Mouse (Mus musculus) liver, embryonic 14.5 days (tissue): ENCODE data around the gene Asb8. TPM values are rescaled to one million over a fixed set of nuclear protein-coding genes. Genes with fewer than 3 reads are reported as not detected.
A peak's percentile ranks its signal among the peaks of the same experiment; 100 is the strongest.

Experiments used
- ATAC-seq: fragments of 200-750 bp; cut with Nextera tagmentation; 2 replicates; pipeline ENCODE4 v1.8.0; 2017; ENCODE audit warnings: moderate number of reproducible peaks, mild to moderate bottlenecking, moderate library complexity; ENCODE audit not compliant: insufficient read depth
- DNase-seq, 3 experiments: peaks; one replicate each; pipeline ENCODE4 v3.0.0-alpha.2; 2012 to 2013; ENCODE audit warnings: low read depth in 3 of 3, low spot score in 3 of 3
- H3K27ac ChIP-seq: fragments of 300-500 bp; sonication (generic); 2 replicates; pipeline ENCODE4 v1.5.1; 2014; ENCODE audit warnings: moderate library complexity, mild to moderate bottlenecking, control low read depth, inconsistent platforms
- H3K27me3 ChIP-seq: fragments of 300-500 bp; sonication (generic); 2 replicates; pipeline ENCODE4 v1.6.1; 2014; ENCODE audit warnings: mild to moderate bottlenecking, low read length, moderate library complexity; ENCODE audit not compliant: control insufficient read depth, insufficient read depth
- H3K36me3 ChIP-seq: fragments of 300-500 bp; sonication (generic); replicated peaks from 2 replicates; pipeline ENCODE4 v1.6.1; 2014; ENCODE audit warnings: low read depth; ENCODE audit not compliant: control insufficient read depth, insufficient read depth
- H3K4me1 ChIP-seq, 2 experiments: fragments of 200-500 bp in 1 of 2; fragments of 300-500 bp in 1 of 2; sonication (generic) in 1 of 2; replicated peaks; 2 replicates each; pipeline ENCODE4 v1.6.1; 2012 to 2014; ENCODE audit warnings: antibody characterized with exemption in 1 of 2, inconsistent platforms in 1 of 2, low read length in 1 of 2; ENCODE audit not compliant: control insufficient read depth in 2 of 2, insufficient read depth in 2 of 2
- H3K4me2 ChIP-seq: fragments of 300-500 bp; sonication (generic); 2 replicates; pipeline ENCODE4 v1.6.1; 2014; ENCODE audit warnings: low read depth, mild to moderate bottlenecking, control low read depth, moderate library complexity
- H3K4me3 ChIP-seq, 2 experiments: fragments of 200-500 bp in 1 of 2; fragments of 300-500 bp in 1 of 2; sonication (generic) in 1 of 2; 2 replicates each; pipeline ENCODE4 v1.5.1; 2012 to 2014; ENCODE audit warnings: low read depth in 2 of 2, low read length in 2 of 2, mild to moderate bottlenecking in 2 of 2, control low read depth in 1 of 2, inconsistent platforms in 1 of 2, moderate library complexity in 1 of 2; ENCODE audit not compliant: insufficient read depth in 1 of 2
- H3K9ac ChIP-seq: fragments of 300-500 bp; sonication (generic); replicated peaks from 2 replicates; pipeline ENCODE4 v1.6.1; 2014; ENCODE audit warnings: mild to moderate bottlenecking, control low read depth, moderate library complexity
- H3K9me3 ChIP-seq: fragments of 300-500 bp; sonication (generic); 2 replicates; pipeline ENCODE4 v1.6.1; 2016; ENCODE audit warnings: low read length, mixed read lengths; ENCODE audit not compliant: control insufficient read depth
- CTCF ChIP-seq: IDR thresholded peaks from 2 replicates; pipeline ENCODE4 v1.5.1; 2016; ENCODE audit warnings: antibody characterized with exemption, low read depth, control low read depth
- EP300 ChIP-seq: IDR thresholded peaks from 2 replicates; pipeline ENCODE4 v1.6.1; 2016; ENCODE audit warnings: antibody characterized with exemption, low read depth
- WGBS: fragments of 180-500 bp; shearing (Covaris S2); extraction: QIAGEN DNeasy Blood & Tissue Kit; methylation state at CpG from one replicate; pipeline ENCODE4 v1.1.7; 2014; ENCODE audit not compliant: insufficient replicate concordance; 5-methylcytosine and 5-hydroxymethylcytosine counted together
- polyA plus RNA-seq, 2 experiments: library from polyadenylated mRNA; depleted of rRNA in 1 of 2; stranded (reverse) in 1 of 2; unstranded in 1 of 2; fragments of >200 nt; fragmentation: Nextera tagmentation in 1 of 2; extraction: Ambion mirVana in 1 of 2; gene quantifications; 2 replicates each; pipeline versions ENCODE4 v1.2.1 to v1.2.3; 2012 to 2014

Gene Asb8
- polyA plus RNA-seq, 2 experiments = 15.1 to 22.4 TPM

DNA sequence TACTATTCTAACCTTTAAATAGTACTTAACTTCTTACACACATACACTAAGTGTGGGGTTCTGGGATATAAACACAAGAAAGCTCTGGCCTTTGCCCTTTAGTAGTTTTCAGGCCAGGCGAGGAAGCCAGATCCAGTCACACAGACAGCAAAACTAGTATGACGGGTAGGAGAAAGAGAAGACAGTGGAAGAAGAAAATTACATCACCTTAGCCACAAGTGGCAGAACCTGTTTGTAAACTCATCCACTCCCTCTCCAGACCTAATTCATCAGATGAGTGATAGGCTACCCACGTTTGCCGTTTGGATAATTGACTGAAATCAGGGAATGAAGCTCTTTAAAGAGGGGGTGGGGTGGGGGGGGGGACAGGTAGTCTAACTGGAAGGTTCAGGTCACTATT lies 73.6 kb downstream of the Asb8 start:
- H3K9me3 ChIP-seq = no peaks in the 10 kb centered on the region
- H3K36me3 ChIP-seq = peaks cover 10% of the 10 kb centered on the region
- TF ChIP-seq CTCF = no peak
- no peak for TF ChIP-seq EP300
- H3K4me2 ChIP-seq = peak overlapping the region; percentile 81
- peak overlapping the region; percentile 82 to 87 for H3K4me3 ChIP-seq
- peak overlapping the region; percentile 98 for H3K9ac ChIP-seq
- DNase-seq (no peak), ATAC-seq (no peak)
- WGBS = 18% methylated on average over 4 of the region's 4 CpGs
- no peaks in the 10 kb centered on the region for H3K27me3 ChIP-seq
- H3K4me1 ChIP-seq = peaks cover 0 to 2% of the 10 kb centered on the region in 2 experiments; a peak in 2 of 4 replicates
- peak overlapping the region; percentile 87 for H3K27ac ChIP-seq

DNA sequence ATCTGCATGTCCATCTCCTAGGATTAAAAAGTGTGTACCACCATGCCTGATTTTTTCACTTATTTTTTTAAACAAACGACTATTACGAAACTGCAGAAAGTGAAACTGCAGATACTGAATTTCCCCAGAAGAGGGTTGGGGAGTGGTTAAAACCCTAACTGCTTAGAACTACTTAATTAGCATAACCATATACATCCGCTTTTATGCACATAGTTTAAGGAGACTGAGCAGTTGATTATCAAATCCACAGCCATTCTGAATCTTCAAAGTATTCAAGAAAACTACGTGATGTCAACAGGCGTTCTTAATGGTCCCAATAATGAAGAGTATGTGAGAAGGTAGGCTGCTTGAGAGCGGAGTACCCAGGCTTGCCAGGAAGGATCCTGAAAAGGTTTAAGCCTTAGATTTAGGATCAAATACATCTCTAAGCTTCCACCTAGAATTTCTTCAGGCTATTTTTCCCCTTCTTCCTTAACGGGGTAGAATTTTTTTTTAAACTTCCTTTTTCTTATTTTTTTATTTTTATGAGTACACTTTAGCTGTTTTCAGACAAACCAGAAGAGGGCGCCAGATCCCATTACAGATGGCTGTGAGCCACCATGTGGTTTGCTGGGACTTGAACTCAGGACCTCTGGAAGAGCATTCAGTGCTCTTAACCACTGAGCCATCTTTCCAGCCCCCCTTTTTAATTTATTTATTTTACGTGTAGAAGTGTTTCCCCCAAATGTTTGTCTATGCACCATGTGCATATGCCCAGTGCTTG lies 75.8 kb downstream of the Asb8 start:
- Histone ChIP-seq H3K9ac (no peak overlapping the region), H3K4me2 (no peak overlapping the region), H3K36me3 (peaks cover 24% of the 10 kb centered on the region), H3K27me3 (no peaks in the 10 kb centered on the region), H3K27ac (no peak overlapping the region), H3K9me3 (no peaks in the 10 kb centered on the region), H3K4me3 (no peak overlapping the region), H3K4me1 (peaks cover 0 to 2% of the 10 kb centered on the region in 2 experiments; a peak in 2 of 4 replicates)
- no peak for ATAC-seq
- WGBS = 62% methylated on average over 9 of the region's 9 CpGs
- DNase-seq = no peak
- TF ChIP-seq CTCF = peak; percentile 74
- TF ChIP-seq EP300 = no peak

DNA sequence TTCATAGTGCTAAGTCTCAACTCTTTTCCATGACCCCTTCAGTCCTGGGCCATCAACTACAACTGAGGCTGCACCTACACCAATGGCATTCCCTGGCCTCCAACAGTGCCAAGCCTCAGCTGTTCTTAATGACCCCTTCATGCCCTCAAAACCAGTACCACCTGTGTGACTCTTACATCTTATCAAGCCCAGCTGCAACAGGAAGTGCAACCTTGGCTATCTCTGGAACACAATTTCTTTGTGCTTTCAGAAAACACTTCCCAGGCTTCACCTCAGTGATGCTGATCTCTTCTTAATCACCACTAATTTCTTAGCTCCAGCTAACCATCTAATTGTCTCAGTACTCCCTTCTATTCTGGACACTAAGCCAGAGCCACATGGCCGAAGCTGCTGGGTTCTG lies 76.5 kb downstream of the Asb8 start:
- no peak overlapping the region for H3K4me2 ChIP-seq
- H3K9ac ChIP-seq = no peak overlapping the region
- no peaks in the 10 kb centered on the region for H3K27me3 ChIP-seq
- peaks cover 29% of the 10 kb centered on the region for H3K36me3 ChIP-seq
- DNase-seq = no peak
- no peak for TF ChIP-seq EP300
- H3K9me3 ChIP-seq = no peaks in the 10 kb centered on the region
- no peak for ATAC-seq
- no peak overlapping the region for H3K27ac ChIP-seq
- H3K4me3 ChIP-seq = no peak overlapping the region
- 71% methylated on average over 1 of the region's 1 CpGs for WGBS
- H3K4me1 ChIP-seq = peaks cover 0 to under 1% of the 10 kb centered on the region in 2 experiments; a peak in 2 of 4 replicates

Other genes with a start within 250 kb of the Asb8 start
- 10.5 and 10.7 TPM in 2 replicates for gene Tmem106c, start 201.4 kb downstream of the Asb8 start, polyA plus RNA-seq (2012; rRNA removed)
- gene Tmem106c, start 201.4 kb downstream of the Asb8 start, polyA plus RNA-seq (2014; fragmentation: Nextera tagmentation; extraction: Ambion mirVana) = 13.2 and 14.7 TPM in 2 replicates
- 0.23 and 0.56 TPM in 2 replicates for gene Col2a1, start 160.9 kb downstream of the Asb8 start, polyA plus RNA-seq (2012; rRNA removed)
- 0.04 and 0.13 TPM in 2 replicates for gene Col2a1, start 160.9 kb downstream of the Asb8 start, polyA plus RNA-seq (2014; fragmentation: Nextera tagmentation; extraction: Ambion mirVana)
- gene Pfkm, start 73.0 kb downstream of the Asb8 start, polyA plus RNA-seq (2012; rRNA removed) = 18.2 and 22.4 TPM in 2 replicates
- 19.6 and 20.6 TPM in 2 replicates for gene Pfkm, start 73.0 kb downstream of the Asb8 start, polyA plus RNA-seq (2014; fragmentation: Nextera tagmentation; extraction: Ambion mirVana)
- gene Senp1, start 71.9 kb downstream of the Asb8 start, polyA plus RNA-seq (2012; rRNA removed) = 8.7 and 10.7 TPM in 2 replicates
- gene Senp1, start 71.9 kb downstream of the Asb8 start, polyA plus RNA-seq (2014; fragmentation: Nextera tagmentation; extraction: Ambion mirVana) = 15.3 and 16.9 TPM in 2 replicates
- gene Ccdc184, start 1.5 kb upstream of the Asb8 start, polyA plus RNA-seq (2012; rRNA removed) = 0.01 TPM in 1 of 2 replicates, not detected in the other
- gene Ccdc184, start 1.5 kb upstream of the Asb8 start, polyA plus RNA-seq (2014; fragmentation: Nextera tagmentation; extraction: Ambion mirVana) = not detected in 2 replicates
- not detected in 2 replicates for gene Olfr288, start 29.9 kb upstream of the Asb8 start, polyA plus RNA-seq (2012; rRNA removed)
- not detected in 2 replicates for gene Olfr288, start 29.9 kb upstream of the Asb8 start, polyA plus RNA-seq (2014; fragmentation: Nextera tagmentation; extraction: Ambion mirVana)
- not detected in 2 replicates for gene Gm44579, start 55.4 kb upstream of the Asb8 start, polyA plus RNA-seq (2012; rRNA removed)
- gene Gm44579, start 55.4 kb upstream of the Asb8 start, polyA plus RNA-seq (2014; fragmentation: Nextera tagmentation; extraction: Ambion mirVana) = not detected in 2 replicates
- gene Olfr287, start 55.4 kb upstream of the Asb8 start, polyA plus RNA-seq (2012; rRNA removed) = not detected in 2 replicates
- gene Olfr287, start 55.4 kb upstream of the Asb8 start, polyA plus RNA-seq (2014; fragmentation: Nextera tagmentation; extraction: Ambion mirVana) = not detected in 2 replicates
- gene Olfr286, start 68.8 kb upstream of the Asb8 start, polyA plus RNA-seq (2012; rRNA removed) = not detected in 2 replicates
- not detected in 2 replicates for gene Olfr286, start 68.8 kb upstream of the Asb8 start, polyA plus RNA-seq (2014; fragmentation: Nextera tagmentation; extraction: Ambion mirVana)
- not detected in 2 replicates for gene H1fnt, start 91.7 kb upstream of the Asb8 start, polyA plus RNA-seq (2012; rRNA removed)
- gene H1fnt, start 91.7 kb upstream of the Asb8 start, polyA plus RNA-seq (2014; fragmentation: Nextera tagmentation; extraction: Ambion mirVana) = not detected in 2 replicates
- 0.03 and 0.11 TPM in 2 replicates for gene Zfp641, start 130.5 kb upstream of the Asb8 start, polyA plus RNA-seq (2012; rRNA removed)
- gene Zfp641, start 130.5 kb upstream of the Asb8 start, polyA plus RNA-seq (2014; fragmentation: Nextera tagmentation; extraction: Ambion mirVana) = 0.08 and 0.09 TPM in 2 replicates
- not detected in 2 replicates for gene Olfr285, start 151.7 kb upstream of the Asb8 start, polyA plus RNA-seq (2012; rRNA removed)
- not detected in 2 replicates for gene Olfr285, start 151.7 kb upstream of the Asb8 start, polyA plus RNA-seq (2014; fragmentation: Nextera tagmentation; extraction: Ambion mirVana)
- gene Olfr284, start 175.4 kb upstream of the Asb8 start, polyA plus RNA-seq (2012; rRNA removed) = not detected in 2 replicates
- not detected in 2 replicates for gene Olfr284, start 175.4 kb upstream of the Asb8 start, polyA plus RNA-seq (2014; fragmentation: Nextera tagmentation; extraction: Ambion mirVana)
- gene Olfr283, start 215.3 kb upstream of the Asb8 start, polyA plus RNA-seq (2012; rRNA removed) = not detected in 2 replicates
- not detected in 2 replicates for gene Olfr283, start 215.3 kb upstream of the Asb8 start, polyA plus RNA-seq (2014; fragmentation: Nextera tagmentation; extraction: Ambion mirVana)